Mouse (Mus musculus): ENCODE measurements around the gene 1600014C10Rik.

The 1600014C10Rik gene

DNA sequence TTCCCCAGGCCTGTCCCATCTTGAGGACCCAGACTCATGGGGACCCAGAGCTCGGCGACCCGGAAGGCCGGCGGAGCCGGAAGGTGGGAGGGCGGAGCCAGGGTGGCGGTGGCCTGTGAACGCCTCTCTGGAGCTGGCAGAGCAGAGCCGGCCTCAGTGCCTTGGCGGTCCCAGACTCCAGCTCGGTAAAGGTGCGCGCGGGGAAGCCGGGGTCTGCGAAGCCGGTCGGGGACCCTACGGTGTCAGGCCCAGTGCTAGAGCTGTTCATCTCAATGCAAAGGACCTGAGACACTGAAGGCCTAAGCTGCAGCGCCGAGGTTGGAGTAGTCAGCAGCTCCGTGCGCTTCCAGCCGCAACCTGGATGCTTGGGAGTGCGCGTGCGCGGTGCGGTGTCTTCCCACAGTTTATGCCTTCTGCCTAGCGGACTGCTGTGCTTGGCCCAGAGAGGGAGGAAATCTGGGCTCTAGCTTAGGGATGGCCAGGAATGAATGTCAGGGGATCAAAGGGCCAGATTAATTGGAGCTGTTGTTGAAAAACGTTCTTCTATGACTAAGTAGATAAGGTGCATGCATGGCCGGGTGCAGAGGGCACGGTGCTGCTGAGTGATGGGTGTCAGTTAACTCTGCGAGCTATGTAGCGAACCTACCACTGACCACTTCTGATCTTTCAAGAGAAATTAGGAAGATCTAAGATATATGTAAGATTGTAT lies 846 bp downstream of the 1600014C10Rik start:
- DNase-seq (ENCODE audit: low spot score), result peak; percentile 90

DNA sequence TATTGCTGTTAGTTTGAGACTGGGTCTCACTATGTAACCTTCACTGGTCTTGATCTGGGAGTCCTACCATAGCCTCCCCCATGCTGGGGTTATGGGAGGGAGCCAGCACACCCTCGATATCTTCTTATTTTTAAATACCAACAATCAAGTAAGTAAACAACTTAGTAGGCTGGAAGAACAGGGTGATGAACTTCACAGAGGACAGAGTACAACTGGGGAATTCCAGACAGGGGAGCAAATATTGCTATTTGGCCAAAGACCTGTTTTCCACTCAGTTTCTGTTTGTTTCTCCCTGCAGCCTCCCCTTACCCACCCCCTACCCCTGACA lies 1.4 kb downstream of the 1600014C10Rik start:
- peak; percentile 12 for DNase-seq (ENCODE audit: low spot score)

DNA sequence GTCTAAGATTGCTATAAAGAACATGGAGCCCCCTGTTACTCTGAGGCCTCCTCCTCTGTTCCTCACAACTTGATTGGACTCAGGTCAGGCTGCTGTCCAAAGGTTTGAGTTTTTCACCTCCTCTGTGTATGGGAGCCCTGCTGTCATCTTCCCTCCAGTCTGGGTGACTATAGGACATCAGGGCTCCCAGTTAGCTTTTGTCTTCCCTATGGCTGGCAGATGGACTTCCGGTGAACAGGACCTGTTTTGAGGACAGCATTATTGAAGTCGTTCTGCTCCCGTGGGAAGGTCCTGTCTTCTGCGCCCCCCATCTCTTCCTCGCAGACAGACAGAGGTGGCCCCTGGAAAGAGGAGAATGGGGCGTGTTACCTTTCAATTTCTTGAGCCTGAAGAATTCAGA lies 1.8 kb downstream of the 1600014C10Rik start:
- DNase-seq (ENCODE audit: low spot score), result no peak

GRCm38 (mm10) chr7:38186861-38187260 lies 3.8 kb downstream of the 1600014C10Rik start:
- no peak for DNase-seq (ENCODE audit: low spot score)

DNA sequence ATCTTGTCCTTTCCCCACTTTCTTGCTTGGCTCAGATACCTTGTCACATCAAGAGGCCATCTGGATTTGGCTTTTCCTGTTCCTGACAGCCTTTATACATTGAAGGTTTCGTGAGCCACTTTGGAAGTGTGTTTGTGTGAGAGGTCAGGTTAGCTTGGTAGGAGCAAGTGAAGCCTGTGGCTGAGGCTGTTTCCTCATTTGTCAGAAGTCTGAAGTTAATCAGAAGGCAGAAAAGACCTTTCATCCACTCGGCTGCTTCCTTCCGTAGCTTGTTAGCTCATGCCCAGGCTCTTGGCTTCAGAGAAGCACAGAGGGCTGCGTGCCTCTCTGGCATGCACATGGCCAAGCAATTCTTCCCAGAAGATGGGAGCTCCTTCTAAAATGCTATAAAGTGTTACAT lies 4.8 kb downstream of the 1600014C10Rik start:
- DNase-seq (ENCODE audit: low spot score), result no peak

GRCm38 (mm10) chr7:38188281-38189075 lies 5.5 kb downstream of the 1600014C10Rik start:
- DNase-seq (ENCODE audit: low spot score), result no peak

DNA sequence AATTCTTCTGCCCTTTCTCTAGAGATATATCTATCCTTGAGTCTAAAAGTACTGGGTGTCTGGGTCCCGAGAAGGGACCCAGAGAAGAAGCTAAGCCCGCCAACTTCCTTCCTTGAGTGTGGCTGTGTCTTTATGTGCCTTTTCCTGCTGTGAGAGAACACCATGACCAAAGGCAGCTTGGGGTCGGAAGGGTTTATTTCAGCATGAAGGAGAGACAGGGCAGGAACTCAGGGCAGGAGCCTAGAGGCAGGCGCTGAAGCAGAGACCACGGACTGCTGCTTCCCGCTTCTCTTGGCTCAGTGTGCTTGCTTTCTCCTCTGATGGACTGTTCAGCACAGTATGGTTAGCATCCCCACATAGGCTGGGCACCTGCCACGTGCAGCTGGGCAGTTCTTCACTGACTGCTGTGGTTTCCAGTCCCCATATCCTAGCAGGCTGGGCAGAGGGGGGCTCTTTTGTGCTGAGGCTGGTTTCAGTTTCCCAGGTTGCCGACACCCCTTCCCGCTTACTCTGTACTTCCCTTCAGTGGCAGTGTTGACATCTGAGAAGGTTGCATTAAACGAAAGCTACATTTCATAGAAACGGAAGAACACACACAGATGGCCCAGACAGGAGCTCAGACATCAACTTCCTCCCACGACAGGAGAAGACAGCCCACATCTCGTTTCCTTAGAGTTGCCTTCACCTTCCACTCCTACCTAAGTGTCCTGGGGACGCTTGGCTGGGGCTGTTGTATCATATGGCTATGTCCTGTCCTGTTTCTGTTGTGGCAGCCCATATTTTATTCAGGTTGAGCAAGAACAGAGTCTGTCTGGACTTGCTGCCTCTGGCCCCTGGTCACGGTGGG lies 6.3 kb downstream of the 1600014C10Rik start:
- DNase-seq (ENCODE audit: low spot score), result no peak

DNA sequence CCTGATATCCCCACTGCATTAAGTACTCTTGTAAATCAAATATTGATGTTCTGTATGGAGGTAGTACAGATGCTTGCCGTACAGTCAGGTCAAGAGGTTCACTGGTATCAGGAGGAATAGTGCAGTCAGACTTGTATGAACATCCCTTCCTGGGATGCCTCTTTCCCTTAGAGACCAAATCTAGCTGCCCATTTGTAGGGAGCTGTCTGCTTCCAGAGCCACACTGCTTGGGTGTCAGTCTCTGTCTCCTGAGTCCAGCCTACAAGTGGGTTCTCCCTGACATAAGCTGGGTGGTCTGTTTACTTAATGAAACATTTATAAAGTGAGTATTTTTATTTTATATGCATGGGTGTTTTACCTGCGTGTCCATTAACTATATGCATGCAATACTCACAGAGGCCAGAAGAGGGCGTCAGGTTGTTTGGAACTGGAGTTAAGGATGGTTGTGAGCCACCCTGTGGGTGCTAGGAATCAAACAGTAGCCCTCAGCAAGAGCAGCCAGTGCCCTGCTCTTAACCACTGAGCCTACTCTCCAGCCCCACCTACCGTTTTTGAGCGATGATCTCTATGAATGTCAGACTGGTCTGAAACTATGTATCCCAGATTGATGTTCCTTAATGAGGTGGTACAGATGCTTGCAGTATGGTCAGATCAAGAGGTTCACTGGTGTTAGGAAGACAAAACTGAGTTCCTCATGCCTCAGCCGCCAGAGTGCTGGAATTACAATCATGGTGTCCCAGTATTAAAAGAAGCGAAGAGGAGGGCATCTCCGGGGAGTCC lies 7.2 kb downstream of the 1600014C10Rik start:
- DNase-seq (ENCODE audit: low spot score), result no peak

DNA sequence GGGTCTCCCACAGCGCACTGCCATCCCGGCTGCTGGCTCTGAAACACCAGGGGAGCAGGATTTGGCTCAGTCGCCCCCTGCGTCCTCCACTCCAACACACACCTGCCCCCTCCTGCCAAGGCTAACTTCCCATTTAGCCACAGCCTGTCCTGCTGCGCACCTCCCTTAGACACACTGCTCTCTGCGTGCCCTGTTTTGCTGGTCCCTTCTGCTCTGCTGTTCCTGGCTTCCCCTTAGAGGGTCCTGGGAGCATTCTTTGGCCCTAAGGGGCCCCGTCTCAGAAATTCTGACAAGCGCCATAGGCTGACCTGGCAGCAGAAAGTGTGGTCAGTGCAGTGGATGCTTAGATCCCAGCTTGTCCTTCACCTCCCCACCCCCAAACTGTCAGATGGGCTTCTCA lies 8.1 kb downstream of the 1600014C10Rik start:
- no peak for DNase-seq (ENCODE audit: low spot score)

GRCm38 (mm10) chr7:38191571-38191970 lies 8.6 kb downstream of the 1600014C10Rik start:
- no peak for DNase-seq (ENCODE audit: low spot score)

- no peak for DNase-seq (ENCODE audit: low spot score)
Measured at GRCm38 (mm10) chr7:38199907-38200605, 17.0 kb downstream of the 1600014C10Rik start.

- peak; percentile 71 for DNase-seq (ENCODE audit: low spot score)
Measured at GRCm38 (mm10) chr7:38200606-38201289, 17.7 kb downstream of the 1600014C10Rik start.

- DNase-seq (ENCODE audit: low spot score), result no peak
Measured at GRCm38 (mm10) chr7:38201290-38201658, 18.3 kb downstream of the 1600014C10Rik start.

DNA sequence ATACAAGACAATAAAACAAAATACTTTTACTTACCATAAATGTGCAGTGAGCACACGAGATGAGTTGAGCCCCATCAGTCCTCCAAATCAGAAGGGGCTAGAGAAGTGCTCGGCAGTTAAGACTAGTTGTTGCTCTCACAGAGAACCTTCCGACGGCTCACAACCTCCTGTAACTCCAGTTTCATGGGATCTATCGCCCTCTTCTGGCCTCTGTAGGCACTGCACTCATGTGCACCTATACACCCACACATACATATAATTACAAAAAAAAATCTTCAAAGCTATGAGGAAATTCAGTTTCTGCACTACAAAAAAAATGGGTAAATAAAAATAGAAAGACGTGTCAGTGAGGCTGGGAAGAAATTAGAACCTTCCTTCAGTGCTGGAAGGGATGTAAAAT lies 21.3 kb downstream of the 1600014C10Rik start:
- DNase-seq (ENCODE audit: low spot score), result no peak

- DNase-seq (ENCODE audit: low spot score), result no peak
Measured at GRCm38 (mm10) chr7:38205801-38206200, 22.8 kb downstream of the 1600014C10Rik start.

- DNase-seq (ENCODE audit: low spot score), result no peak
Measured at GRCm38 (mm10) chr7:38206564-38206963, 23.5 kb downstream of the 1600014C10Rik start.

- DNase-seq (ENCODE audit: low spot score), result no peak
Measured at GRCm38 (mm10) chr7:38208969-38209368, 26.0 kb downstream of the 1600014C10Rik start.

- peak; percentile 26 for DNase-seq (ENCODE audit: low spot score)
Measured at GRCm38 (mm10) chr7:38209478-38210152, 26.6 kb downstream of the 1600014C10Rik start.

DNA sequence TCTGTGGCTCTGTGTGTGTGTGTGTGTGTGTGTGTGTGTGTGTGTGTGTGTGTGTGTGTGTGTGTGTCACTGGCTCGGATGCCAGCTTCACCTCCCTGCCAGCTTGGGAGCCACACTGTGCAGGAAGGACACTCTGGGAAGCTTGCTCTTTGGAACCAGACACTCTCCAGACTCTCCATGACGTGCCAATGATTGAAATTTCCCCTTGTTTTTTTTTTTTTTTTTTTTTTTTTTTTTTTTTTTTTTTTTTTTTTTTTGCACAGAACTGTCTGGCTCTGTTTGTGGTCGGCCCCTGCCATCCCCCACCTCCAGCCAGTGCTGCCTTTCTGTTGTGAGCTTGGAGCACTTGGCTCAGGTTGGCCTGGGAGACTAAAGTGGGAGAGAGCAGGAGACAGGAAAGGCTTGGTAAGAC lies 29.6 kb downstream of the 1600014C10Rik start:
- no peak for DNase-seq (ENCODE audit: low spot score)
